Mouse (Mus musculus) MEL (cell line): ENCODE measurements around the gene Eno2. TPM values are rescaled to one million over a fixed set of nuclear protein-coding genes. Genes with fewer than 3 reads are reported as not detected.
A peak's percentile ranks its signal among the peaks of the same experiment; 100 is the strongest.

Source experiments
- CHD1 ChIP-seq: IDR thresholded peaks from 2 replicates; pipeline ENCODE4 v1.6.1; 2012; ENCODE audit warnings: low read depth, mild to moderate bottlenecking, inconsistent platforms, low read length, improper control_type of control experiment
- CHD2 ChIP-seq: IDR thresholded peaks from 2 replicates; pipeline ENCODE4 v1.6.1; 2011; ENCODE audit warnings: low read length, improper control_type of control experiment
- CTCF ChIP-seq, 3 experiments: IDR thresholded peaks in 2 of 3; conservative IDR thresholded peaks in 1 of 3; 2 replicates each; pipeline ENCODE4 v1.5.1; 2011 to 2012; ENCODE audit warnings: low read length in 3 of 3, low read depth in 2 of 3, mild to moderate bottlenecking in 2 of 3, improper control_type of control experiment in 1 of 3, inconsistent platforms in 1 of 3, mixed read lengths in 1 of 3, moderate library complexity in 1 of 3; ENCODE audit not compliant: control insufficient read depth in 1 of 3, insufficient read depth in 1 of 3, poor library complexity in 1 of 3, severe bottlenecking in 1 of 3
- E2F4 ChIP-seq: IDR thresholded peaks from 2 replicates; pipeline ENCODE4 v1.6.1; 2011; ENCODE audit warnings: low read depth, low read length, improper control_type of control experiment, borderline replicate concordance
- ELF1 ChIP-seq: IDR thresholded peaks from 2 replicates; pipeline ENCODE4 v1.6.1; 2014; ENCODE audit warnings: low read depth, mild to moderate bottlenecking, inconsistent platforms, low read length, improper control_type of control experiment, moderate library complexity
- GABPA ChIP-seq: IDR thresholded peaks from 2 replicates; pipeline ENCODE4 v1.6.1; 2012; ENCODE audit warnings: low read depth, mild to moderate bottlenecking, inconsistent platforms, low read length, improper control_type of control experiment, moderate library complexity
- GATA1 ChIP-seq: IDR thresholded peaks from 2 replicates; pipeline ENCODE4 v1.6.1; 2011; ENCODE audit warnings: low read depth, low read length, improper control_type of control experiment
- HCFC1 ChIP-seq: IDR thresholded peaks from 2 replicates; pipeline ENCODE4 v1.6.1; 2012; ENCODE audit warnings: low read depth, mild to moderate bottlenecking, inconsistent platforms, low read length, improper control_type of control experiment, moderate library complexity
- JUND ChIP-seq: IDR thresholded peaks from 2 replicates; pipeline ENCODE4 v1.6.1; 2011; ENCODE audit warnings: low read depth, mild to moderate bottlenecking, improper control_type of control experiment, low read length
- MAFK ChIP-seq: IDR thresholded peaks from 2 replicates; pipeline ENCODE4 v1.6.1; 2011; ENCODE audit warnings: low read depth, mild to moderate bottlenecking, low read length, improper control_type of control experiment, borderline replicate concordance
- MAX ChIP-seq: IDR thresholded peaks from 2 replicates; pipeline ENCODE4 v1.6.1; 2011; ENCODE audit warnings: low read length, improper control_type of control experiment
- MEF2A ChIP-seq: IDR thresholded peaks from 2 replicates; pipeline ENCODE4 v1.6.1; 2014; ENCODE audit warnings: low read depth, mild to moderate bottlenecking, inconsistent platforms, low read length, improper control_type of control experiment; ENCODE audit not compliant: poor library complexity, insufficient replicate concordance, severe bottlenecking; ENCODE audit errors: extremely low read depth
- MXI1 ChIP-seq: IDR thresholded peaks from 2 replicates; pipeline ENCODE4 v1.6.1; 2011; ENCODE audit warnings: mild to moderate bottlenecking, low read depth, low read length, improper control_type of control experiment
- MYB ChIP-seq: IDR thresholded peaks from 2 replicates; pipeline ENCODE4 v1.6.1; 2011; ENCODE audit warnings: mild to moderate bottlenecking, low read depth, low read length, improper control_type of control experiment
- MYC ChIP-seq: IDR thresholded peaks from 2 replicates; pipeline ENCODE4 v1.6.1; 2011; ENCODE audit warnings: low read depth, mild to moderate bottlenecking, low read length, improper control_type of control experiment, moderate library complexity
- NRF1 ChIP-seq: IDR thresholded peaks from 2 replicates; pipeline ENCODE4 v1.6.1; 2014; ENCODE audit warnings: low read depth, mild to moderate bottlenecking, inconsistent platforms, low read length, improper control_type of control experiment, moderate library complexity; ENCODE audit not compliant: poor library complexity, insufficient read depth, severe bottlenecking
- POLR2AphosphoS2 ChIP-seq: IDR thresholded peaks from 2 replicates; pipeline ENCODE4 v1.6.1; 2011; ENCODE audit warnings: low read length, improper control_type of control experiment
- SIN3A ChIP-seq: IDR thresholded peaks from 2 replicates; pipeline ENCODE4 v1.6.1; 2012; ENCODE audit warnings: low read length, improper control_type of control experiment, inconsistent platforms
- SMC3 ChIP-seq: IDR thresholded peaks from 2 replicates; pipeline ENCODE4 v1.6.1; 2011; ENCODE audit warnings: low read depth, low read length, improper control_type of control experiment
- TBP ChIP-seq: IDR thresholded peaks from 2 replicates; pipeline ENCODE4 v1.8.0; 2011; ENCODE audit warnings: low read depth, low read length, improper control_type of control experiment
- TCF12 ChIP-seq: IDR thresholded peaks from 2 replicates; pipeline ENCODE4 v1.6.1; 2014; ENCODE audit warnings: low read depth, mild to moderate bottlenecking, inconsistent platforms, low read length, improper control_type of control experiment, moderate library complexity
- USF1 ChIP-seq: IDR thresholded peaks from 2 replicates; pipeline ENCODE4 v1.6.1; 2014; ENCODE audit warnings: low read depth, mild to moderate bottlenecking, inconsistent platforms, low read length, improper control_type of control experiment, moderate library complexity
- USF2 ChIP-seq, 2 experiments: IDR thresholded peaks; 2 replicates each; pipeline ENCODE4 v1.6.1; 2011 to 2012; ENCODE audit warnings: improper control_type of control experiment in 2 of 2, low read length in 2 of 2, borderline replicate concordance in 1 of 2, inconsistent platforms in 1 of 2, low read depth in 1 of 2, mild to moderate bottlenecking in 1 of 2; ENCODE audit not compliant: insufficient read depth in 1 of 2
- ZC3H11A ChIP-seq: IDR thresholded peaks from 2 replicates; pipeline ENCODE4 v1.6.1; 2012; ENCODE audit warnings: low read depth, mild to moderate bottlenecking, inconsistent platforms, low read length, improper control_type of control experiment
- ZKSCAN1 ChIP-seq: IDR thresholded peaks from 2 replicates; pipeline ENCODE4 v1.6.1; 2012; ENCODE audit warnings: low read depth, mild to moderate bottlenecking, inconsistent platforms, low read length, improper control_type of control experiment, moderate library complexity
- ZMIZ1 ChIP-seq: IDR thresholded peaks from 2 replicates; pipeline ENCODE4 v1.6.1; 2012; ENCODE audit warnings: low read depth, mild to moderate bottlenecking, inconsistent platforms, low read length, improper control_type of control experiment, moderate library complexity
- polyA plus RNA-seq, 2 experiments: library from polyadenylated mRNA; stranded (reverse) in 1 of 2; unstranded in 1 of 2; fragments of >175 nt in 1 of 2; fragments of >200 nt in 1 of 2; gene quantifications; 2 replicates each; pipeline versions ENCODE4 v1.2.1 to v1.2.4; 2012; ENCODE audit warnings: low replicate concordance in 2 of 2, low read depth in 1 of 2; ENCODE audit not compliant: insufficient read length in 2 of 2, insufficient read depth in 1 of 2, missing spikeins in 1 of 2
- total RNA-seq: library from RNA; depleted of rRNA; stranded (reverse); fragments of 300-350 nt; gene quantifications from 2 replicates; pipeline ENCODE4 v1.2.3, GENCODE M21; 2012; rRNA removed

The Eno2 gene
- total and polyA plus RNA-seq, 3 experiments, result 3.2 to 12.5 TPM; not detected in 1

DNA sequence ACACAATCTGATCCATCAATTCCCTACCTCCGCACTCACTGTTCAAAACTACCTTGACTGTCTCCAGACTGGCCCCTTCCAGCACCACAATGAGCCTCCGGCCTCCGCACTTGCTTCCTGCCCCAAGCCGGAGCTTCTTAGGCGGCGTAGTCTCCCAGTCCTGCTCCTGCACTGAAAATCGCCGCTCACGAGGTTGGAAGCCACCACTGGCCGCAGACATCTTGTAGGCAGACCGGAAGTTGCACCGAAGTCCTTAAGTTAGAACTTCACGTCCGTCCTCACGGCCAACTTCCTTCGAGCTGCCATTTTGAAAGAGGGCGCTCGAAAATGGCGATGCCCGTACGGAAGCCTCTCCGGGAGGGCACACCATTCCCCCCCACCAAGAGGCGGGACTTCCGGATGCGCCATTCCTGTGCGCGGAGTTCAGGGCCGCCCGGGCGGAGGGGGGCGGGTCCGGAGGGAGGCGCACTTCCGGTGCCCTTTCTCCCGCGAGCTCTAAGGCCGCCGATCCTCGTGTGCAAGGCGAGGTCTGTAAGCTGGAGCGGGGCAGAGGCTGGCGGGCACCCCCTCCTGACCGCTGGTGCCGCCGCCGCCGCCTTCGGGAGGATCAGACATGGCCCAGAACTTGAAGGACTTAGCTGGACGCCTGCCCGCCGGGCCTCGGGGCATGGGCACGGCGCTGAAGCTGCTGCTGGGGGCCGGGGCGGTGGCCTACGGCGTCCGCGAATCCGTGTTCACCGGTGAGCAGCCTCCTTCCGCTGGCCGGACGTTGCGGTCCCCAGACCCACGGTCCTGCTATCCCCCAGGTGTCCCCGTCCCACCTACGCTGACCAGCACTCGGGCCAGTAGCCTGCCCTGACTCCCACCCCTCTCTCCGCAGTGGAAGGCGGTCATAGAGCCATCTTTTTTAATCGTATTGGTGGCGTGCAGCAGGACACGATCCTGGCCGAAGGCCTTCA, 57.4 kb downstream of the Eno2 start, which contains the start of the genes Emg1 and Phb2 (continued):
- TF ChIP-seq ELF1 (peak; percentile 92), MAX (peak; percentile 77), CTCF (IDR thresholded peaks at IDR 0.05 in 2 of 3, conservative IDR thresholded peaks at IDR 0.05 in 1 of 3; ENCODE audit: control insufficient read depth in 1 of 3, insufficient read depth in 1 of 3, low read depth in 2 of 3, low read length in 3 of 3, poor library complexity in 1 of 3, severe bottlenecking in 1 of 3) (no peak), MEF2A (no peak), NRF1 (peak; percentile 65), ZMIZ1 (peak; percentile 71), TCF12 (peak; percentile 73), MYB (no peak), MXI1 (peak; percentile 94), CHD1 (peak; percentile 52; the same call in 1 of the 2 replicates), GATA1 (no peak), USF2 (IDR thresholded peaks at IDR 0.05; ENCODE audit: borderline replicate concordance in 1 of 2, insufficient read depth in 1 of 2, low read depth in 1 of 2, low read length in 2 of 2) (no peak), ZKSCAN1 (no peak), SIN3A (peak; percentile 96), MYC (peak; percentile 68; the same call in 1 of the 2 replicates), MAFK (no peak), POLR2AphosphoS2 (peak; percentile 82; the same call in 1 of the 2 replicates), TBP (peak; percentile 89), ZC3H11A (peak; percentile 46), JUND (no peak), GABPA (no peak), CHD2 (peak; percentile 36; the same call in 1 of the 2 replicates), HCFC1 (peak; percentile 97), USF1 (no peak), SMC3 (no peak), E2F4 (no peak)

Other genes starting within 250 kb of the Eno2 start
- gene C1s1, start 227.3 kb downstream of the Eno2 start, total RNA-seq, result 0.36 and 0.46 TPM in 2 replicates
- gene C1s1, start 227.3 kb downstream of the Eno2 start, polyA plus RNA-seq, result 1 to 10 TPM in 1 of 2 experiments, not detected in 1; 1.5 TPM
- gene C1rb, start 199.4 kb downstream of the Eno2 start, total RNA-seq, result not detected in 2 replicates
- gene C1rb, start 199.4 kb downstream of the Eno2 start, polyA plus RNA-seq, result under 1 TPM in 1 of 2 experiments, not detected in 1; 0.03 TPM
- gene C1s2, start 133.6 kb downstream of the Eno2 start, total RNA-seq, result 0.12 and 0.16 TPM in 2 replicates
- under 1 TPM in 1 of 2 experiments, not detected in 1; 0.25 TPM for gene C1s2, start 133.6 kb downstream of the Eno2 start, polyA plus RNA-seq
- 135 and 143 TPM in 2 replicates for gene Lpcat3, start 106.6 kb downstream of the Eno2 start, total RNA-seq
- gene Lpcat3, start 106.6 kb downstream of the Eno2 start, polyA plus RNA-seq, result 100 to 1,000 TPM in 1 of 2 experiments, not detected in 1; 337 TPM
- gene Emg1, start 57.5 kb downstream of the Eno2 start, total RNA-seq, result 378 and 391 TPM in 2 replicates
- gene Emg1, start 57.5 kb downstream of the Eno2 start, polyA plus RNA-seq, result 100 to 1,000 TPM in 1 of 2 experiments, not detected in 1; 346 TPM
- gene Phb2, start 57.3 kb downstream of the Eno2 start, total RNA-seq, result 623 and 706 TPM in 2 replicates
- 100 to 1,000 TPM; 309 to 815 TPM for gene Phb2, start 57.3 kb downstream of the Eno2 start, polyA plus RNA-seq
- 74.1 and 91.9 TPM in 2 replicates for gene Ptpn6, start 31.0 kb downstream of the Eno2 start, total RNA-seq
- 100 to 1,000 TPM in 1 of 2 experiments, not detected in 1; 184 TPM for gene Ptpn6, start 31.0 kb downstream of the Eno2 start, polyA plus RNA-seq
- 41.9 and 57.4 TPM in 2 replicates for gene Grcc10, start 28.3 kb downstream of the Eno2 start, total RNA-seq
- gene Grcc10, start 28.3 kb downstream of the Eno2 start, polyA plus RNA-seq, result 10 to 100 TPM in 1 of 2 experiments, not detected in 1; 62.9 TPM
- not detected in 2 replicates for gene Gm45234, start 13.7 kb downstream of the Eno2 start, total RNA-seq
- gene Gm45234, start 13.7 kb downstream of the Eno2 start, polyA plus RNA-seq, result under 1 TPM in 1 of 2 experiments, not detected in 1; 0.15 TPM
- 1.6 and 1.7 TPM in 2 replicates for gene Atn1, start 13.1 kb downstream of the Eno2 start, total RNA-seq
- 10 to 100 TPM in 1 of 2 experiments, not detected in 1; 43.2 TPM for gene Atn1, start 13.1 kb downstream of the Eno2 start, polyA plus RNA-seq
- gene Lrrc23, start 10.1 kb upstream of the Eno2 start, total RNA-seq, result 0.10 TPM in 1 of 2 replicates, not detected in the other
- under 1 TPM in 1 of 2 experiments, not detected in 1; 0.11 TPM for gene Lrrc23, start 10.1 kb upstream of the Eno2 start, polyA plus RNA-seq
- 5.2 and 7.3 TPM in 2 replicates for gene Spsb2, start 39.0 kb upstream of the Eno2 start, total RNA-seq
- gene Spsb2, start 39.0 kb upstream of the Eno2 start, polyA plus RNA-seq, result 1 to 10 TPM in 1 of 2 experiments, not detected in 1; 7.7 TPM
- gene Tpi1, start 44.6 kb upstream of the Eno2 start, total RNA-seq, result 440 and 731 TPM in 2 replicates
- gene Tpi1, start 44.6 kb upstream of the Eno2 start, polyA plus RNA-seq, result 1,000 to 10,000 TPM in 1 of 2 experiments, 100 to 1,000 TPM in 1; 102 to 1,182 TPM
- gene Usp5, start 59.8 kb upstream of the Eno2 start, total RNA-seq, result 101 and 102 TPM in 2 replicates
- gene Usp5, start 59.8 kb upstream of the Eno2 start, polyA plus RNA-seq, result 100 to 1,000 TPM in 1 of 2 experiments, not detected in 1; 129 TPM
- 54.5 and 70.0 TPM in 2 replicates for gene Cdca3, start 59.9 kb upstream of the Eno2 start, total RNA-seq
- gene Cdca3, start 59.9 kb upstream of the Eno2 start, polyA plus RNA-seq, result 100 to 1,000 TPM in 1 of 2 experiments, not detected in 1; 185 TPM
- 0.08 TPM in 1 of 2 replicates, not detected in the other for gene Gnb3, start 70.6 kb upstream of the Eno2 start, total RNA-seq
- under 1 TPM in 1 of 2 experiments, not detected in 1; 0.21 TPM for gene Gnb3, start 70.6 kb upstream of the Eno2 start, polyA plus RNA-seq
- gene P3h3, start 88.1 kb upstream of the Eno2 start, total RNA-seq, result 0.23 and 0.29 TPM in 2 replicates
- gene P3h3, start 88.1 kb upstream of the Eno2 start, polyA plus RNA-seq, result 1 to 10 TPM in 1 of 2 experiments, not detected in 1; 2.1 TPM
- gene Gpr162, start 94.3 kb upstream of the Eno2 start, total RNA-seq, result 0.08 and 0.20 TPM in 2 replicates
- under 1 TPM in 1 of 2 experiments, not detected in 1; 0.84 TPM for gene Gpr162, start 94.3 kb upstream of the Eno2 start, polyA plus RNA-seq
- not detected in 2 replicates for gene Cd4, start 118.5 kb upstream of the Eno2 start, total RNA-seq
- gene Cd4, start 118.5 kb upstream of the Eno2 start, polyA plus RNA-seq, result not detected
- 0.16 and 0.35 TPM in 2 replicates for gene Lag3, start 142.0 kb upstream of the Eno2 start, total RNA-seq
- gene Lag3, start 142.0 kb upstream of the Eno2 start, polyA plus RNA-seq, result 1 to 10 TPM in 1 of 2 experiments, not detected in 1; 1.3 TPM
- gene Ptms, start 150.4 kb upstream of the Eno2 start, total RNA-seq, result 19.8 and 31.8 TPM in 2 replicates
- 100 to 1,000 TPM in 1 of 2 experiments, not detected in 1; 177 TPM for gene Ptms, start 150.4 kb upstream of the Eno2 start, polyA plus RNA-seq
- 133 and 154 TPM in 2 replicates for gene Mlf2, start 161.7 kb upstream of the Eno2 start, total RNA-seq
- 100 to 1,000 TPM in 1 of 2 experiments, not detected in 1; 340 TPM for gene Mlf2, start 161.7 kb upstream of the Eno2 start, polyA plus RNA-seq
- gene Cops7a, start 195.9 kb upstream of the Eno2 start, total RNA-seq, result 75.1 and 85.0 TPM in 2 replicates
- 100 to 1,000 TPM in 1 of 2 experiments, not detected in 1; 150 TPM for gene Cops7a, start 195.9 kb upstream of the Eno2 start, polyA plus RNA-seq
- 0.19 and 0.33 TPM in 2 replicates for gene Pianp, start 227.0 kb upstream of the Eno2 start, total RNA-seq
- 1 to 10 TPM in 1 of 2 experiments, not detected in 1; 5.5 TPM for gene Pianp, start 227.0 kb upstream of the Eno2 start, polyA plus RNA-seq
- gene Zfp384, start 239.5 kb upstream of the Eno2 start, total RNA-seq, result 19.2 and 19.5 TPM in 2 replicates
- gene Zfp384, start 239.5 kb upstream of the Eno2 start, polyA plus RNA-seq, result 10 to 100 TPM in 1 of 2 experiments, not detected in 1; 57.4 TPM